Mouse (Mus musculus): Measurements from ENCODE around the gene Pamr1.

DNA sequence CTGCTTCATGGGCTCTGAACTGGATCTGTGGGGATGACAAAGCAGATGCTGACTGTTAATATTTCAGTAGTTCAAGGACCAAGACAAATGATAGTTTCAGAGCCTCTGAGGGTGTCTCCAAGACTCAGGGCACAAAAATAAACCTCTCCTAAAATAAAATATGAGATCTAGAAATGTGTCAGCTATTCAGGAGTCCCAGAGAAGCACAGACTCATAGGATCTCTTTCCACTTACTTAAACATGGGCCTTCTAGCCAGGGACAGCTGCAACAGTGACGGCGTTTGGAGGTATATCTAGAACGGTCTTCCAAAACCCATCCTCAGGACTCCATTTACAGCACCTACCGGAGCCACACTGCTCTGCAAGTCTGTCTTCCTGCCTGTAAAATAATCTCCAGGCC lies 60.7 kb downstream of the Pamr1 start:
- TF ChIP-seq CTCF (IDR thresholded peaks at IDR 0.05): no peak
- TF ChIP-seq EP300 (IDR thresholded peaks at IDR 0.05): no peak
